Mouse (Mus musculus) stomach, postnatal 0 days (tissue): ENCODE measurements around the gene Ccs. TPM values are rescaled to one million over a fixed set of nuclear protein-coding genes. Genes with fewer than 3 reads are reported as not detected.

Experiments
- ATAC-seq: fragments of 200-750 bp; cut with Nextera tagmentation; 2 replicates; pipeline ENCODE4 v1.8.0; 2017; ENCODE audit not compliant: low FRiP score, low TSS enrichment
- DNase-seq: peaks from one replicate; pipeline ENCODE4 v3.0.0-alpha.2; 2016; ENCODE audit warnings: low spot score
- H3K27ac ChIP-seq: fragments of 300-500 bp; sonication (generic); replicated peaks from 2 replicates; pipeline ENCODE4 v1.5.1; 2014; ENCODE audit warnings: mild to moderate bottlenecking, control low read depth
- H3K27me3 ChIP-seq: fragments of 300-500 bp; sonication (generic); 2 replicates; pipeline ENCODE4 v1.6.1; 2014; ENCODE audit warnings: low read length; ENCODE audit not compliant: control insufficient read depth, insufficient read depth
- H3K36me3 ChIP-seq: fragments of 300-500 bp; sonication (generic); 2 replicates; pipeline ENCODE4 v1.6.1; 2014; ENCODE audit warnings: low read length, mixed read lengths; ENCODE audit not compliant: control insufficient read depth, insufficient read depth
- H3K4me1 ChIP-seq: fragments of 300-500 bp; sonication (generic); replicated peaks from 2 replicates; pipeline ENCODE4 v1.6.1; 2014; ENCODE audit warnings: antibody characterized with exemption; ENCODE audit not compliant: control insufficient read depth, insufficient read depth
- H3K4me2 ChIP-seq: fragments of 300-500 bp; sonication (generic); replicated peaks from 2 replicates; pipeline ENCODE4 v1.6.1; 2014; ENCODE audit warnings: low read depth, mild to moderate bottlenecking, control low read depth, moderate library complexity
- H3K4me3 ChIP-seq: fragments of 300-500 bp; sonication (generic); 2 replicates; pipeline ENCODE4 v1.5.1; 2014; ENCODE audit warnings: low read depth, low read length, control low read depth
- H3K9ac ChIP-seq: fragments of 300-500 bp; sonication (generic); 2 replicates; pipeline ENCODE4 v1.6.1; 2014; ENCODE audit warnings: mild to moderate bottlenecking, low read length, control low read depth, mixed read lengths
- H3K9me3 ChIP-seq: fragments of 300-500 bp; sonication (generic); 2 replicates; pipeline ENCODE4 v1.6.1; 2016; ENCODE audit warnings: low read length; ENCODE audit not compliant: control insufficient read depth
- CTCF ChIP-seq: IDR thresholded peaks from 2 replicates; pipeline ENCODE4 v1.5.1; 2016; ENCODE audit warnings: antibody characterized with exemption, low read depth, mild to moderate bottlenecking, moderate library complexity
- EP300 ChIP-seq: optimal IDR thresholded peaks from 2 replicates; pipeline ENCODE3; 2016; ENCODE audit warnings: antibody characterized with exemption
- WGBS: fragments of 180-500 bp; shearing (Covaris S2); extraction: QIAGEN DNeasy Blood & Tissue Kit; methylation state at CpG from one replicate; pipeline ENCODE4 v1.1.7; 2014; 5-methylcytosine and 5-hydroxymethylcytosine counted together
- polyA plus RNA-seq: library from polyadenylated mRNA; unstranded; fragments of >200 nt; fragmentation: Nextera tagmentation; extraction: Ambion mirVana; gene quantifications from 2 replicates; pipeline ENCODE4 v1.2.1, GENCODE M21; 2015

Ccs gene
- polyA plus RNA-seq, 1 experiment from 2014 or later, result 72.7 TPM

DNA sequence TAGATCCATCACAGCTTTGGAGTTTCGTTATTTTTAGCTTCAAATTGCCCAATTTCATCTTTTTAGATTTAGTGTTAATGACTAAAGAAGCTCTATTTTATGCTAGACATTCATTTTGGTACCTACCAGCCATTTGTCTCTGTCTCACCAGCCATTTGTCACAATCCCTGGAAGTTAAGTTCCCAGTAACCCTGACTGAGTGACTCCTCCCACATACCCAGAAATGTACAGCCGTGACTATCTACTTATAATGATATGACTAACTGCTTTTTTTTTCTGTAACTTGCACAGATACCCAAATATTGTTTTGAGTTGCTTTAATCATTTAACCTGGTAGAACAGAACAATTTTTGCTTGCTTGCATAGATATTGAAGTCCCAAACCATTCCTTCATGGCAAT, 6.7 kb upstream of the Ccs start:
- Histone ChIP-seq H3K9ac (no peak overlapping the region), H3K4me1 (no peaks in the 10 kb centered on the region), H3K36me3 (no peaks in the 10 kb centered on the region), H3K4me3 (no peak overlapping the region), H3K4me2 (no peak overlapping the region), H3K9me3 (no peaks in the 10 kb centered on the region), H3K27me3 (0 out of 2 replicates have a peak, but pooled peaks cover 3% of the 10 kb centered on the region), H3K27ac (no peak overlapping the region)
- ATAC-seq (no peak), DNase-seq (no peak)
- no peak for TF ChIP-seq EP300
- TF ChIP-seq CTCF, result no peak
- 42% methylated on average over 2 of the region's 2 CpGs for WGBS

DNA sequence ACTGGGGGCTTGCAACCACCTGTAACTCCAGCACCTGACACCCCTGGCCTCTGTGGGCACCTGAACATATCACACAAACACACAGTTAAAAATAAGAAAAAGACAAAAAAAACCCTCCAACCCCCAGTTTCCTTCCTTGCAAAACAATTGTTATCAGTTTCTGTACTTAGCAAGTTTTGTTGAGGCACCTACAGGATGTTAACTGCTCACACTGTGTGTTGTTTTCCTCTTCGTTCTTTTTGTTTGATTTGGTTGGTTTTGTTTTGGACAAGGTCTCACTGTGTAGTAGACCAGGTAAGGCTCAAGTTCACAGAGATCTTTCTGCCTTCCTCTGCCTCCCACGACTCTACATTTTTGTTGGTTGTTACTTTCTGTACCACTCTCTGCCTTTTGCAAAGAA, 3.5 kb upstream of the Ccs start:
- ATAC-seq, result no peak
- 48% methylated on average over 2 of the region's 2 CpGs for WGBS

DNA sequence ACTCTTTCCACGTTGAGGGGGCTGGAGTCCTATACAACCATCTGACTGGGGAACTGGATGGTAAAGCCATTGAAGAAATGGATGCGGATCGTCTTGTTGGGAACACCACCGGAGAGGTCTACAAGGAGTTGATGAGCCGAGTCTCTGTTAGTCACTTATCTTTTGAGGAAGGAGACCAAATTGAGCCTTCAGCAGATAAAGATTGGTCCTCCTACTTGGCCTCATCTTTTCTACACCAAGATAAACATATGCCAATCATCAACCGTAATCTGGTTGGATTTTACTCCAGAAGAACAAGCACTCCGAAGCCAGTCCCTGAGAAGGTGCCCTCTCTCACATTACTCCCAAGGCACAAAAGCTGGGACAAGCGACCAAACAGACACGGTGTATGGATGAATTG, 1.7 kb upstream of the Ccs start:
- TF ChIP-seq EP300 (no peak), CTCF (no peak)
- no peak for ATAC-seq

More for the DNA sequence above, 3.5 kb upstream of the Ccs start:
- Histone ChIP-seq H3K4me2 (no peak overlapping the region), H3K36me3 (no peaks in the 10 kb centered on the region), H3K4me1 (no peaks in the 10 kb centered on the region; the same call in 1 of the 2 replicates), H3K27me3 (0 out of 2 replicates have a peak, but pooled peaks cover 3% of the 10 kb centered on the region), H3K9me3 (no peaks in the 10 kb centered on the region), H3K27ac (no peak overlapping the region), H3K4me3 (no peak overlapping the region), H3K9ac (no peak overlapping the region)
- DNase-seq, result no peak
- TF ChIP-seq CTCF (no peak), EP300 (no peak)

DNA sequence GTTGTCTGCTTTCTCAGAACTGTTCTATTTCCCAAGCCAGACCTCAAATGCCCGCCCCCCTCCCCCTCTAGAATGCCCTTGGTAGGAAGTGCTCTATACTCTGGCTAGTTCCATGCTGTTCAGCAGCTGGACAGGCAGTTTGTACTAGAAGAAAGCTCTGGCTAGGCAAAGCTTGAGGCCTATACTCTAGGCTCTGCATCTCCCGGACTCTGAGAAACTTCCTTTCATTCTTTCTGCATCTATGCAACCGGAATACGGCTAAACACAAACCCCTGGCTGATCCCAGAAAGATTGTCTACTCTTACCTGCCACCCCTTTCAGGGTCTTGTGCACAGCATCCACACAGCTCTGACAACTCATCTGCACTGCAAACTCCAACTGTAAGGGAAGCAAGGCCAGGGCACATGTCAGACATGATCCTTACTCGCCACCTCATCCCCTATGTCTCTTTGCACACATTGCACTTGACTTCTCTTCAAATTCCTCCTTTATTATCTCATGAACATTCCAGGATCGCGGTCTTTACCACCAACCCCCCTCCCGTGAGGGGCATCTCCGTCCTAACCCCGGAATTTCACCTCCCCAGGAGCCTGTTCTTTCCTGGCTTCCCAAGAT, 499 bp downstream of the Ccs start:
- Histone ChIP-seq H3K27me3 (0 out of 2 replicates have a peak, but pooled peaks cover 3% of the 10 kb centered on the region), H3K27ac (peak overlapping the region; percentile 49), H3K36me3 (no peaks in the 10 kb centered on the region), H3K9me3 (no peaks in the 10 kb centered on the region), H3K4me2 (peak overlapping the region; percentile 95), H3K9ac (peak overlapping the region; percentile 73), H3K4me3 (peak overlapping the region; percentile 63), H3K4me1 (no peaks in the 10 kb centered on the region; the same call in 1 of the 2 replicates)
- ATAC-seq (peak; percentile 3; the same call in 1 of the 2 replicates), DNase-seq (no peak)
- no peak for TF ChIP-seq EP300
- no peak for TF ChIP-seq CTCF
- 23% methylated on average over 10 of the region's 10 CpGs for WGBS

More for the DNA sequence above, 1.7 kb upstream of the Ccs start:
- Histone ChIP-seq H3K9me3 (no peaks in the 10 kb centered on the region), H3K4me2 (no peak overlapping the region), H3K4me3 (no peak overlapping the region), H3K27ac (no peak overlapping the region), H3K9ac (no peak overlapping the region), H3K4me1 (no peaks in the 10 kb centered on the region; the same call in 1 of the 2 replicates), H3K27me3 (0 out of 2 replicates have a peak, but pooled peaks cover 3% of the 10 kb centered on the region), H3K36me3 (no peaks in the 10 kb centered on the region)
- 76% methylated on average over 9 of the region's 9 CpGs for WGBS
- DNase-seq, result no peak

DNA sequence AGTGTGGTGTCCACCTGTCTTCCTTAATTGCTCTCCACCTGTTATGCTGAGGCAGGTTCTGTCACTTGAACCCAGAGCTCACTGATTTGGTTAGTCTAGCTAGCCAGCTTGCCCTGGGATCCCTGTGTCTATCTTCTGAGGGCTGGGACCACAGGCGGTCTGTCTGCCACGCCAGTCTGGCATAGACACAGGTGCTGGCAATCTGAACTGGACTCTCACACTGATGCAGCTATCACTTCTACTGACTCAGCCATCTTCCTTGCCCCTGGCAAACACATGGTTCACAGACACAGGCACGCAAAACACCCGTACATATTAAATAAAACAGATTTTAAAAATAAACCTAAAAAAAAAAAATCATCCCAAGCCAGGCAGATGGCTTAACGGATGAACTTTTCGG, 2.1 kb downstream of the Ccs start:
- TF ChIP-seq CTCF (no peak), EP300 (no peak)
- Histone ChIP-seq H3K4me3 (no peak overlapping the region), H3K27ac (no peak overlapping the region), H3K4me1 (no peaks in the 10 kb centered on the region; the same call in 1 of the 2 replicates), H3K4me2 (no peak overlapping the region), H3K9ac (no peak overlapping the region), H3K36me3 (no peaks in the 10 kb centered on the region; the same call in 1 of the 2 replicates), H3K9me3 (no peaks in the 10 kb centered on the region), H3K27me3 (0 out of 2 replicates have a peak, but pooled peaks cover 2% of the 10 kb centered on the region)
- DNase-seq (no peak), ATAC-seq (no peak)
- WGBS, result 89% methylated on average over 6 of the region's 6 CpGs

DNA sequence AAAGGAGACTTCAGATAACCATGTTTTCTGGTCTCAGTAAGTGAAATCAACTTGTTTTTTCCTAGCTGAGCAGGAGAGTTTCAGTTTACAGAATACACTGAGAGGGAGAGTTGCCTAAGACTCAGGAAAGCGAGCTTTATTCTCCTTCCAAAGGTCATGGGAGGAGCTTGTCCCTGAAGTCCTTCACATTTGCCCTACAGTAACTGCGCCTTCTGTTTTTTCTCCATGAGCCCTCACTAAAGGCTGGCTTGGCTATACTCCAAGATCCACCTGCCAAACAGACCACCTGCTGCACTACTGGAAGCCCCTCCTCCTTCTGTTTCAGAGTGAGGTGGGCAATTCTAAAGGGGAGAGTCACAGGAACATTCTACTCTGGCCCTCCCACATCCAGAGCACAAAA, 3.0 kb downstream of the Ccs start:
- Histone ChIP-seq H3K36me3 (no peaks in the 10 kb centered on the region; the same call in 1 of the 2 replicates), H3K9me3 (no peaks in the 10 kb centered on the region), H3K9ac (no peak overlapping the region), H3K4me1 (no peaks in the 10 kb centered on the region; the same call in 1 of the 2 replicates), H3K4me3 (no peak overlapping the region), H3K27ac (no peak overlapping the region), H3K27me3 (no peaks in the 10 kb centered on the region), H3K4me2 (no peak overlapping the region)
- TF ChIP-seq CTCF (no peak), EP300 (no peak)
- DNase-seq, result no peak
- 54% methylated on average over 2 of the region's 2 CpGs for WGBS
- no peak for ATAC-seq
